ENCODE assay signal across 20 mouse cellular contexts in the genomic region with DNA sequence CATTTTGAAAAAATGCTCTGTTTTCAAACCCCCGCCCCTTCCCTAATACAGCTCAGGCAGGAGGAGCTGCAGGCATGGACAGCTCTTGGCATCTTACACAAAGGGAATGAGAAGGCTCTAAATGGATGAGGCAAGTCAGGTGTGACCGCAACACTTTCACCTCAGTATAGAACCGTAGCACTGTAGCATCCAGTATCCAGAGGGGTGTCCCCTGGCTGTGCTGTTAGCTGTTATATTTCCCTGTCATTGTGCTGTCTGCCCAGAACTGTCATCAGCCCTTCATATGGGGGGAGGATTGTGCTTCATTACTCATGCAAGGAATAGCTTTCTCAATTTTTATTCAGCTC.
DNase-seq lines count a peak whose midpoint lies in the region; ATAC-seq lines count a peak whose summit lies in the region.
"Had no signal": no experiment of that assay in that cellular context is flagged by ENCODE, and none has a peak within 500 bp of the region (broad histone marks: within the 10 kb centered on the region; RNA-seq: fewer than 3 reads in every experiment).

No protein-coding gene starts in this region.

- no peak overlapping the region for H3K4me3 ChIP-seq in hindbrain, embryonic 14.5 days (replicated peaks; ENCODE audit: low read length)
- no peak overlapping the region for H3K4me3 ChIP-seq in hindbrain, embryonic 11.5 days (ENCODE audit: low read depth, low read length)
- H3K4me3 ChIP-seq in forebrain, embryonic 16.5 days (replicated peaks; ENCODE audit: low read length): no peak overlapping the region
- H3K4me3 ChIP-seq in midbrain, embryonic 16.5 days (ENCODE audit: low read depth, low read length): no peak overlapping the region
- H3K4me3 ChIP-seq: heart, embryonic 12.5 days; liver, embryonic 12.5 days had no signal

- peak; percentile 17 to 30 for DNase-seq in cerebellum, postnatal 14 days
- DNase-seq in cerebellum, postnatal 25 days: no peak
- no peak for DNase-seq in hindbrain, embryonic 14.5 days (ENCODE audit: low spot score)
- no peak for DNase-seq in hindbrain, embryonic 11.5 days (ENCODE audit: low spot score)
- DNase-seq in retina, postnatal 1 day: no peak
- DNase-seq: adrenal gland, adult 8-10 months; cerebellum, adult 9-11 months; embryo, embryonic 11 days; gastrocnemius, postnatal 36 days; heart, postnatal 14 days; kidney, adult 9 months; kidney, postnatal 25 days; lung, adult 2 months; right cerebral cortex, adult 18-20 months had no signal

- no peaks in the 10 kb centered on the region for H3K27me3 ChIP-seq in hindbrain, embryonic 14.5 days (ENCODE audit: control insufficient read depth, insufficient read depth, low read length)
- H3K27me3 ChIP-seq in hindbrain, embryonic 11.5 days (ENCODE audit: control insufficient read depth, insufficient read depth, low read length): no peaks in the 10 kb centered on the region
- no peaks in the 10 kb centered on the region for H3K27me3 ChIP-seq in forebrain, embryonic 16.5 days (replicated peaks; ENCODE audit: control insufficient read depth, insufficient read depth, low read length)
- no peaks in the 10 kb centered on the region for H3K27me3 ChIP-seq in midbrain, embryonic 16.5 days (ENCODE audit: control insufficient read depth, insufficient read depth, low read depth, low read length)
- H3K27me3 ChIP-seq: heart, embryonic 12.5 days; liver, embryonic 12.5 days had no signal

- H3K9me3 ChIP-seq in hindbrain, embryonic 14.5 days (ENCODE audit: control insufficient read depth, low read length): no peaks in the 10 kb centered on the region
- H3K9me3 ChIP-seq in hindbrain, embryonic 11.5 days (ENCODE audit: control insufficient read depth, low read length): no peaks in the 10 kb centered on the region
- H3K9me3 ChIP-seq in forebrain, embryonic 16.5 days (ENCODE audit: control insufficient read depth, low read length): no peaks in the 10 kb centered on the region
- no peaks in the 10 kb centered on the region for H3K9me3 ChIP-seq in midbrain, embryonic 16.5 days (replicated peaks; ENCODE audit: control insufficient read depth, low read length, poor library complexity, severe bottlenecking)
- H3K9me3 ChIP-seq: heart, embryonic 12.5 days; liver, embryonic 12.5 days had no signal

- H3K4me1 ChIP-seq in hindbrain, embryonic 14.5 days (replicated peaks; ENCODE audit: control insufficient read depth, insufficient read depth, low read length): 0 out of 2 replicates have a peak, but pooled peaks cover 4% of the 10 kb centered on the region
- no peaks in the 10 kb centered on the region for H3K4me1 ChIP-seq in hindbrain, embryonic 11.5 days (replicated peaks; ENCODE audit: control insufficient read depth, insufficient read depth, low read length)
- H3K4me1 ChIP-seq in forebrain, embryonic 16.5 days (replicated peaks; ENCODE audit: control insufficient read depth, insufficient read depth, low read length): peaks cover 18% of the 10 kb centered on the region
- peaks cover 7% of the 10 kb centered on the region; the same call in 1 of the 2 replicates for H3K4me1 ChIP-seq in midbrain, embryonic 16.5 days (ENCODE audit: control insufficient read depth, insufficient read depth, low read length)
- H3K4me1 ChIP-seq: liver, embryonic 12.5 days had no signal

- H3K9ac ChIP-seq in hindbrain, embryonic 14.5 days: no peak overlapping the region
- no peak overlapping the region for H3K9ac ChIP-seq in hindbrain, embryonic 11.5 days (ENCODE audit: low read depth, low read length)
- H3K9ac ChIP-seq in forebrain, embryonic 16.5 days (replicated peaks; ENCODE audit: low read depth, low read length): no peak overlapping the region
- H3K9ac ChIP-seq in midbrain, embryonic 16.5 days (ENCODE audit: low read depth, low read length): no peak overlapping the region
- H3K9ac ChIP-seq: heart, embryonic 12.5 days; liver, embryonic 12.5 days had no signal

- H3K4me2 ChIP-seq in hindbrain, embryonic 14.5 days (replicated peaks): no peak overlapping the region
- H3K4me2 ChIP-seq in hindbrain, embryonic 11.5 days (replicated peaks; ENCODE audit: low read depth, low read length): no peak overlapping the region
- no peak overlapping the region for H3K4me2 ChIP-seq in forebrain, embryonic 16.5 days (ENCODE audit: low read length)
- H3K4me2 ChIP-seq in midbrain, embryonic 16.5 days (ENCODE audit: low read length): no peak overlapping the region
- H3K4me2 ChIP-seq: heart, embryonic 12.5 days; liver, embryonic 12.5 days had no signal

- 69% methylated on average over 3 of the region's 3 CpGs for WGBS in hindbrain, embryonic 14.5 days
- 78% methylated on average over 3 of the region's 3 CpGs for WGBS in hindbrain, embryonic 11.5 days
- WGBS in forebrain, embryonic 16.5 days: 50% methylated on average over 3 of the region's 3 CpGs
- 73% methylated on average over 3 of the region's 3 CpGs for WGBS in midbrain, embryonic 16.5 days

- H3K36me3 ChIP-seq in hindbrain, embryonic 14.5 days (replicated peaks; ENCODE audit: control insufficient read depth, insufficient read depth): no peaks in the 10 kb centered on the region
- no peaks in the 10 kb centered on the region for H3K36me3 ChIP-seq in hindbrain, embryonic 11.5 days (ENCODE audit: control insufficient read depth, insufficient read depth, low read length)
- no peaks in the 10 kb centered on the region for H3K36me3 ChIP-seq in forebrain, embryonic 16.5 days (ENCODE audit: control insufficient read depth, insufficient read depth)
- no peaks in the 10 kb centered on the region for H3K36me3 ChIP-seq in midbrain, embryonic 16.5 days (ENCODE audit: control insufficient read depth, insufficient read depth, low read length)
- H3K36me3 ChIP-seq: heart, embryonic 12.5 days; liver, embryonic 12.5 days had no signal

- ATAC-seq in hindbrain, embryonic 14.5 days (ENCODE audit: low FRiP score): no peak
- no peak for ATAC-seq in hindbrain, embryonic 11.5 days (ENCODE audit: low FRiP score)
- ATAC-seq in forebrain, embryonic 16.5 days: peak; percentile 84
- peak; percentile 56; the same call in 1 of the 2 replicates for ATAC-seq in midbrain, embryonic 16.5 days
- ATAC-seq: CD4-positive, CD25-positive, alpha-beta regulatory T cell, adult 4 months; liver, embryonic 12.5 days; Patski had no signal

- H3K27ac ChIP-seq in hindbrain, embryonic 14.5 days: peak overlapping the region; percentile 21; the same call in 1 of the 2 replicates
- H3K27ac ChIP-seq in hindbrain, embryonic 11.5 days (ENCODE audit: low read depth, low read length): no peak overlapping the region
- peak overlapping the region; percentile 92 for H3K27ac ChIP-seq in forebrain, embryonic 16.5 days (ENCODE audit: low read length)
- H3K27ac ChIP-seq in midbrain, embryonic 16.5 days (ENCODE audit: low read length): no peak overlapping the region
- H3K27ac ChIP-seq: liver, embryonic 12.5 days had no signal

Comparison
In these comparisons a context has a peak if more than half of its experiments do, and no peak if none do; other contexts are left out.
1. DNase-seq: peak in cerebellum, postnatal 14 days (2 of 2); none in cerebellum, postnatal 25 days (0 of 2), hindbrain, embryonic 14.5 days (single experiment), hindbrain, embryonic 11.5 days (single experiment) and retina, postnatal 1 day (single experiment).
2. H3K27ac ChIP-seq: peak in hindbrain, embryonic 14.5 days (single experiment) and forebrain, embryonic 16.5 days (single experiment); none in hindbrain, embryonic 11.5 days (single experiment) and midbrain, embryonic 16.5 days (single experiment).
3. ATAC-seq: peak in forebrain, embryonic 16.5 days (single experiment) and midbrain, embryonic 16.5 days (single experiment); none in hindbrain, embryonic 14.5 days (single experiment) and hindbrain, embryonic 11.5 days (single experiment).